Mouse (Mus musculus) embryonic facial prominence, embryonic 10.5 days (tissue): ENCODE measurements around the gene Hydin. TPM values are rescaled to one million over a fixed set of nuclear protein-coding genes. Genes with fewer than 3 reads are reported as not detected.
"Not testable (repeated sequence)": the region's sequence is repeated elsewhere in the genome, so short reads cannot be mapped to it uniquely, and the experiment has no call there.

Experiments used
- DNase-seq: peaks from one replicate; pipeline ENCODE4 v3.0.0-alpha.2; 2017; ENCODE audit warnings: low spot score
- H3K27ac ChIP-seq: fragments of 300-500 bp; sonication (generic); replicated peaks from 2 replicates; pipeline ENCODE4 v1.5.1; 2016; ENCODE audit warnings: mild to moderate bottlenecking
- H3K27me3 ChIP-seq: fragments of 300-500 bp; sonication (generic); replicated peaks from 2 replicates; pipeline ENCODE4 v1.6.1; 2016; ENCODE audit warnings: low read depth, mild to moderate bottlenecking; ENCODE audit not compliant: poor library complexity, severe bottlenecking
- H3K36me3 ChIP-seq: fragments of 300-500 bp; sonication (generic); replicated peaks from 2 replicates; pipeline ENCODE4 v1.6.1; 2016; ENCODE audit warnings: mild to moderate bottlenecking, moderate library complexity
- H3K4me1 ChIP-seq: fragments of 300-500 bp; sonication (generic); 2 replicates; pipeline ENCODE4 v1.6.1; 2016
- H3K4me3 ChIP-seq: fragments of 300-500 bp; sonication (generic); 2 replicates; pipeline ENCODE4 v1.5.1; 2016; ENCODE audit warnings: mild to moderate bottlenecking, moderate library complexity
- H3K9me3 ChIP-seq: fragments of 300-500 bp; sonication (generic); 2 replicates; pipeline ENCODE4 v1.6.1; 2016; ENCODE audit warnings: mild to moderate bottlenecking
- WGBS: fragments of 180-500 bp; shearing (Covaris S2); methylation state at CpG from one replicate; pipeline ENCODE4 v1.1.7; 2016; 5-methylcytosine and 5-hydroxymethylcytosine counted together
- polyA plus RNA-seq: library from polyadenylated mRNA; unstranded; fragments of >200 nt; fragmentation: Nextera tagmentation; extraction: Ambion mirVana; gene quantifications from 2 replicates; pipeline ENCODE4 v1.2.1, GENCODE M21; 2016

Hydin gene
- polyA plus RNA-seq, 1 experiment from 2014 or later, result 0.14 TPM

- Histone ChIP-seq H3K4me3 (no peak overlapping the region), H3K36me3 (no peaks in the 10 kb centered on the region), H3K9me3 (no peaks in the 10 kb centered on the region), H3K27me3 (no peaks in the 10 kb centered on the region), H3K4me1 (peaks cover 20% of the 10 kb centered on the region; the same call in 1 of the 2 replicates), H3K27ac (no peak overlapping the region)
- no peak for DNase-seq
- 87% methylated on average over 4 of the region's 4 CpGs for WGBS
These were observed 3.9 kb downstream of the Hydin start for GRCm38 (mm10) chr8:110270659-110271058.

GRCm38 (mm10) chr8:110273394-110273793 is 6.6 kb downstream of the Hydin start:
- no peaks in the 10 kb centered on the region for H3K27me3 ChIP-seq
- H3K4me1 ChIP-seq, result peaks cover 20% of the 10 kb centered on the region; the same call in 1 of the 2 replicates
- H3K4me3 ChIP-seq, result no peak overlapping the region
- WGBS, result 68% methylated on average over 2 of the region's 2 CpGs
- no peak overlapping the region for H3K27ac ChIP-seq
- H3K36me3 ChIP-seq, result no peaks in the 10 kb centered on the region
- no peaks in the 10 kb centered on the region for H3K9me3 ChIP-seq
- no peak for DNase-seq

GRCm38 (mm10) chr8:110275465-110276258 is 8.9 kb downstream of the Hydin start:
- Histone ChIP-seq H3K9me3 (no peaks in the 10 kb centered on the region), H3K27ac (no peak overlapping the region), H3K4me1 (peaks cover 23% of the 10 kb centered on the region), H3K36me3 (no peaks in the 10 kb centered on the region), H3K4me3 (no peak overlapping the region), H3K27me3 (no peaks in the 10 kb centered on the region)
- 79% methylated on average over 21 of the region's 21 CpGs for WGBS
- no peak for DNase-seq

- 97% methylated on average over 1 of the region's 1 CpGs for WGBS
These were observed 9.4 kb downstream of the Hydin start for GRCm38 (mm10) chr8:110276259-110276560.

GRCm38 (mm10) chr8:110312715-110313114 is 45.9 kb downstream of the Hydin start:
- 84% methylated on average over 2 of the region's 2 CpGs for WGBS
- no peaks in the 10 kb centered on the region for H3K36me3 ChIP-seq
- H3K9me3 ChIP-seq, result no peaks in the 10 kb centered on the region
- H3K4me3 ChIP-seq, result no peak overlapping the region
- H3K27ac ChIP-seq, result no peak overlapping the region
- no peak for DNase-seq
- peaks cover 15% of the 10 kb centered on the region for H3K4me1 ChIP-seq
- no peaks in the 10 kb centered on the region for H3K27me3 ChIP-seq

More at GRCm38 (mm10) chr8:110276259-110276560, 9.4 kb downstream of the Hydin start:
- no peak for DNase-seq
- Histone ChIP-seq H3K4me1 (peaks cover 27% of the 10 kb centered on the region), H3K36me3 (no peaks in the 10 kb centered on the region), H3K27me3 (no peaks in the 10 kb centered on the region), H3K4me3 (no peak overlapping the region), H3K9me3 (no peaks in the 10 kb centered on the region), H3K27ac (no peak overlapping the region)

- Histone ChIP-seq H3K4me1 (peaks cover 15% of the 10 kb centered on the region), H3K9me3 (no peaks in the 10 kb centered on the region), H3K4me3 (no peak overlapping the region), H3K27ac (no peak overlapping the region), H3K27me3 (no peaks in the 10 kb centered on the region), H3K36me3 (no peaks in the 10 kb centered on the region)
- no peak for DNase-seq
- WGBS, result 64% methylated on average over 7 of the region's 7 CpGs
These were observed 49.0 kb downstream of the Hydin start for GRCm38 (mm10) chr8:110315826-110316225.

- Histone ChIP-seq H3K9me3 (no peaks in the 10 kb centered on the region), H3K4me1 (peaks cover 15% of the 10 kb centered on the region), H3K4me3 (no peak overlapping the region), H3K36me3 (no peaks in the 10 kb centered on the region), H3K27ac (no peak overlapping the region), H3K27me3 (no peaks in the 10 kb centered on the region)
- WGBS, result 68% methylated on average over 4 of the region's 4 CpGs
- DNase-seq, result no peak
These were observed 52.8 kb downstream of the Hydin start for GRCm38 (mm10) chr8:110319586-110319985.

- H3K4me1 ChIP-seq, result peaks cover 6% of the 10 kb centered on the region; the same call in 1 of the 2 replicates
- no peak overlapping the region for H3K27ac ChIP-seq
- no peak overlapping the region for H3K4me3 ChIP-seq
- no peak for DNase-seq
- no peaks in the 10 kb centered on the region for H3K27me3 ChIP-seq
- WGBS, result 79% methylated on average over 2 of the region's 2 CpGs
- no peaks in the 10 kb centered on the region for H3K36me3 ChIP-seq
- H3K9me3 ChIP-seq, result no peaks in the 10 kb centered on the region
These were observed 54.7 kb downstream of the Hydin start for GRCm38 (mm10) chr8:110321446-110321845.

- no peak overlapping the region for H3K27ac ChIP-seq
- no peaks in the 10 kb centered on the region for H3K36me3 ChIP-seq
- 82% methylated on average over 10 of the region's 10 CpGs for WGBS
- no peaks in the 10 kb centered on the region for H3K4me1 ChIP-seq
- no peak overlapping the region for H3K4me3 ChIP-seq
- no peaks in the 10 kb centered on the region for H3K9me3 ChIP-seq
- H3K27me3 ChIP-seq, result no peaks in the 10 kb centered on the region
- no peak for DNase-seq
These were observed 57.3 kb downstream of the Hydin start for GRCm38 (mm10) chr8:110323981-110324574.

- H3K9me3 ChIP-seq, H3K27me3 ChIP-seq, H3K27ac ChIP-seq, H3K4me1 ChIP-seq, DNase-seq, H3K36me3 ChIP-seq, H3K4me3 ChIP-seq: not testable (repeated sequence)
These were observed 60.3 kb downstream of the Hydin start for GRCm38 (mm10) chr8:110327120-110327519.

GRCm38 (mm10) chr8:110333376-110333775 is 66.6 kb downstream of the Hydin start:
- 80% methylated on average over 7 of the region's 7 CpGs for WGBS
- Histone ChIP-seq H3K27me3 (no peaks in the 10 kb centered on the region; the same call in 1 of the 2 replicates), H3K4me3 (no peak overlapping the region), H3K4me1 (peaks cover 3% of the 10 kb centered on the region; the same call in 1 of the 2 replicates), H3K9me3 (no peaks in the 10 kb centered on the region), H3K36me3 (no peaks in the 10 kb centered on the region), H3K27ac (no peak overlapping the region)
- no peak for DNase-seq

- no peaks in the 10 kb centered on the region for H3K36me3 ChIP-seq
- no peaks in the 10 kb centered on the region for H3K9me3 ChIP-seq
- no peak overlapping the region for H3K27ac ChIP-seq
- H3K27me3 ChIP-seq, result no peaks in the 10 kb centered on the region
- no peak for DNase-seq
- 75% methylated on average over 2 of the region's 2 CpGs for WGBS
- no peak overlapping the region for H3K4me3 ChIP-seq
- no peaks in the 10 kb centered on the region for H3K4me1 ChIP-seq
These were observed 72.7 kb downstream of the Hydin start for GRCm38 (mm10) chr8:110339447-110339846.

GRCm38 (mm10) chr8:110340090-110340703 is 73.4 kb downstream of the Hydin start:
- no peak for DNase-seq
- no peaks in the 10 kb centered on the region for H3K4me1 ChIP-seq
- no peaks in the 10 kb centered on the region for H3K27me3 ChIP-seq
- no peaks in the 10 kb centered on the region for H3K9me3 ChIP-seq
- 89% methylated on average over 12 of the region's 12 CpGs for WGBS
- no peaks in the 10 kb centered on the region for H3K36me3 ChIP-seq
- H3K4me3 ChIP-seq, result no peak overlapping the region
- no peak overlapping the region for H3K27ac ChIP-seq
